Mouse (Mus musculus) small intestine, adult 2 months (tissue): ENCODE data around the gene Atg9b.

Experiments used
- CTCF ChIP-seq: fragments of 200-500 bp; IDR thresholded peaks from 2 replicates; pipeline ENCODE4 v1.5.1; 2012; ENCODE audit warnings: low read depth, mild to moderate bottlenecking, control low read depth, inconsistent platforms, low read length, moderate library complexity, mixed read lengths; ENCODE audit not compliant: insufficient replicate concordance, insufficient read length; ENCODE audit errors: extremely low read depth
- POLR2A ChIP-seq: fragments of 200-500 bp; IDR thresholded peaks from 2 replicates; pipeline ENCODE4 v1.6.1; 2012; ENCODE audit warnings: low read depth, mild to moderate bottlenecking, control low read depth, inconsistent platforms, low read length, moderate library complexity

GRCm38 (mm10) chr5:24353327-24353726, 38.6 kb downstream of the Atg9b start:
- TF ChIP-seq CTCF, result no peak
- no peak for TF ChIP-seq POLR2A
